Mouse (Mus musculus) liver, embryonic 14.5 days (tissue): ENCODE measurements around the gene 1700003E16Rik.

Experiments
- CTCF ChIP-seq: IDR thresholded peaks from 2 replicates; pipeline ENCODE4 v1.5.1; 2016; ENCODE audit warnings: antibody characterized with exemption, low read depth, control low read depth
- EP300 ChIP-seq: IDR thresholded peaks from 2 replicates; pipeline ENCODE4 v1.6.1; 2016; ENCODE audit warnings: antibody characterized with exemption, low read depth

DNA sequence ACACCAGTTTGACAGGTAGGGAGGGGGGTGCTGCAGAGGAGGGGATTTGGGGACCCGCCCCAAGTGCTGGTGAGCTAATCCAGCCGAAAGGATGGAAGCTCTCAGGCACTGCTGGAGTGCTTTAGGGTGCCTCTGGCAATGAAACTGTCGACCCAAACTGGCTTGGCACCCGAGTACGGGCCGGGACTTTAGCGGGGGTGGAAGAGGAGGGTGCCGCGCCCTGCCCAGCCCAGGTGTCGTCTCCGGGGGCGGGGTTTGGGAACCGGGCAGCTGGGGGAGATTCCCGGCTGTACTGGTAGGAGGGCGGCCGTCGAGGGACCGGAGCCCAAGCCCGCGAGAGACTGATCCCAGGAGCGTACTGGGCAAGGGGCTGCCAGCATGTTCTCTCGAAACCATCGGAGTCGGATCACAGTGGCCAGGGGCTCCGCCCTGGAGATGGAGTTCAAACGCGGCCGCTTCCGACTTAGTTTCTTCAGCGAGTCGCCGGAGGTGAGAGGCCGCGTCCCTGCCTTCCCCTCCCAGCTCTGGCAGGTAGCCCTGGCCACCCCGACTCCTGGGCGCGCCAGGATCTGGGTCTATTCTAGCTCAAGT, 20.5 kb upstream of the 1700003E16Rik start:
- TF ChIP-seq CTCF: no peak
- no peak for TF ChIP-seq EP300
